16 mouse cellular contexts compared by ENCODE assay signal in genomic region chr4:117389264-117390054, GRCm38 (mm10).
DNase-seq lines count a peak whose midpoint lies in the region; ATAC-seq and TF ChIP-seq lines count a peak whose summit lies in the region.
"Had no signal": no experiment of that assay in that cellular context is flagged by ENCODE, and none has a peak within 500 bp of the region (broad histone marks: within the 10 kb centered on the region; RNA-seq: fewer than 3 reads in every experiment).

No protein-coding gene starts in this region.

- H3K4me3 ChIP-seq in embryonic facial prominence, embryonic 11.5 days (ENCODE audit: low read depth, low read length) = no peak overlapping the region
- no peak overlapping the region for H3K4me3 ChIP-seq in embryonic facial prominence, embryonic 10.5 days
- H3K4me3 ChIP-seq in layer of hippocampus, adult 2 months = no peak overlapping the region
- H3K4me3 ChIP-seq in E14TG2a.4 (replicated peaks; ENCODE audit: low read length) = peak overlapping the region; percentile 20; the same call in 1 of the 2 replicates
- H3K4me3 ChIP-seq: embryonic facial prominence, embryonic 12.5 days; myocyte had no signal

- no peak overlapping the region for H3K9ac ChIP-seq in embryonic facial prominence, embryonic 11.5 days (replicated peaks; ENCODE audit: low read length)
- H3K9ac ChIP-seq: embryonic facial prominence, embryonic 12.5 days had no signal

- H3K27me3 ChIP-seq in embryonic facial prominence, embryonic 11.5 days (ENCODE audit: control insufficient read depth, insufficient read depth, low read length) = no peaks in the 10 kb centered on the region
- peaks cover 58% of the 10 kb centered on the region for H3K27me3 ChIP-seq in embryonic facial prominence, embryonic 10.5 days (replicated peaks; ENCODE audit: low read depth, poor library complexity, severe bottlenecking)
- H3K27me3 ChIP-seq in E14TG2a.4 (ENCODE audit: insufficient read depth, low read length) = no peaks in the 10 kb centered on the region

- DNase-seq in embryonic facial prominence, embryonic 11.5 days (ENCODE audit: low spot score) = no peak
- no peak for DNase-seq in embryonic facial prominence, embryonic 10.5 days (ENCODE audit: low spot score)
- DNase-seq in layer of hippocampus, adult 2 months (ENCODE audit: low spot score in 2 of 2) = no peak
- no peak for DNase-seq in layer of hippocampus, postnatal 25 days (ENCODE audit: extremely low spot score in 1 of 2, low spot score in 1 of 2)
- peak; percentile 28 for DNase-seq in adrenal gland, postnatal 10 days
- DNase-seq in left cerebral cortex, adult 8-10 months (ENCODE audit: low spot score in 2 of 2) = no peak
- DNase-seq: cerebellum, adult 11-12 months; kidney, postnatal 25 days; lung, postnatal 36 days; thymus, postnatal 14 days had no signal

- 0 out of 2 replicates have a peak, but pooled peaks have one; percentile 60 for ATAC-seq in embryonic facial prominence, embryonic 11.5 days (replicated peaks; ENCODE audit: insufficient number of reproducible peaks, low FRiP score, low TSS enrichment, low read depth)
- no peak for ATAC-seq in CD4-positive, CD25-positive, alpha-beta regulatory T cell, adult 4 months
- ATAC-seq: forebrain, embryonic 14.5 days; hindbrain, embryonic 16.5 days had no signal

- H3K27ac ChIP-seq in embryonic facial prominence, embryonic 11.5 days (replicated peaks; ENCODE audit: low read depth, low read length) = no peak overlapping the region
- H3K27ac ChIP-seq in embryonic facial prominence, embryonic 10.5 days (replicated peaks) = no peak overlapping the region
- no peak overlapping the region for H3K27ac ChIP-seq in layer of hippocampus, adult 2 months
- H3K27ac ChIP-seq: embryonic facial prominence, embryonic 12.5 days had no signal

- H3K4me2 ChIP-seq in embryonic facial prominence, embryonic 11.5 days (ENCODE audit: low read depth, low read length) = no peak overlapping the region
- H3K4me2 ChIP-seq: embryonic facial prominence, embryonic 12.5 days had no signal

- no peaks in the 10 kb centered on the region for H3K36me3 ChIP-seq in embryonic facial prominence, embryonic 11.5 days (replicated peaks; ENCODE audit: control insufficient read depth, insufficient read depth, low read depth, low read length)
- H3K36me3 ChIP-seq in embryonic facial prominence, embryonic 10.5 days (replicated peaks) = no peaks in the 10 kb centered on the region
- H3K36me3 ChIP-seq in E14TG2a.4 (ENCODE audit: insufficient read depth, low read length) = peaks cover 5% of the 10 kb centered on the region; the same call in 1 of the 2 replicates
- H3K36me3 ChIP-seq: embryonic facial prominence, embryonic 12.5 days had no signal

- TF ChIP-seq CTCF in layer of hippocampus, adult 2 months (conservative IDR thresholded peaks at IDR 0.05) = peak; percentile 41
- TF ChIP-seq CTCF in E14TG2a.4 (conservative IDR thresholded peaks at IDR 0.05; ENCODE audit: low read length) = 0 out of 2 replicates have a peak, but pooled peaks have one; percentile 6

- no peaks in the 10 kb centered on the region for H3K9me3 ChIP-seq in embryonic facial prominence, embryonic 11.5 days (replicated peaks; ENCODE audit: control insufficient read depth, low read length)
- H3K9me3 ChIP-seq in embryonic facial prominence, embryonic 10.5 days = no peaks in the 10 kb centered on the region
- H3K9me3 ChIP-seq in E14TG2a.4 (ENCODE audit: low read length) = no peaks in the 10 kb centered on the region
- H3K9me3 ChIP-seq: embryonic facial prominence, embryonic 12.5 days had no signal

- WGBS in embryonic facial prominence, embryonic 11.5 days = 84% methylated on average over 14 of the region's 14 CpGs
- WGBS in embryonic facial prominence, embryonic 10.5 days = 84% methylated on average over 14 of the region's 14 CpGs

- H3K4me1 ChIP-seq in embryonic facial prominence, embryonic 11.5 days (ENCODE audit: control insufficient read depth, insufficient read depth, low read length) = peaks cover 6% of the 10 kb centered on the region
- peaks cover 39% of the 10 kb centered on the region for H3K4me1 ChIP-seq in embryonic facial prominence, embryonic 10.5 days
- H3K4me1 ChIP-seq in E14TG2a.4 (replicated peaks; ENCODE audit: low read depth, low read length) = peaks cover 61% of the 10 kb centered on the region
